Mouse (Mus musculus) MEL (cell line): ENCODE results near the gene Nmi. TPM values are rescaled to one million over a fixed set of nuclear protein-coding genes. Genes with fewer than 3 reads are reported as not detected.

Experiments
- DNase-seq: peaks from one replicate; pipeline ENCODE4 v3.0.0; 2011; ENCODE audit warnings: low read depth, low spot score
- H3K27ac ChIP-seq: 2 replicates; pipeline ENCODE4 v1.5.1; 2012; ENCODE audit warnings: low read depth, mild to moderate bottlenecking, control low read depth, low read length, moderate library complexity; ENCODE audit not compliant: control insufficient read depth
- H3K27me3 ChIP-seq, 2 experiments: fragments of 150-350 bp in 1 of 2; sonication (generic) in 1 of 2; 2 replicates each; pipeline ENCODE4 v1.6.1; 2012; ENCODE audit warnings: low read length in 2 of 2, mild to moderate bottlenecking in 2 of 2, improper control_type of control experiment in 1 of 2, moderate library complexity in 1 of 2; ENCODE audit not compliant: insufficient read depth in 2 of 2, control insufficient read depth in 1 of 2
- H3K36me3 ChIP-seq, 2 experiments: 2 replicates each; pipeline ENCODE4 v1.6.1; 2012 to 2014; ENCODE audit warnings: low read length in 2 of 2, improper control_type of control experiment in 1 of 2, inconsistent platforms in 1 of 2, mild to moderate bottlenecking in 1 of 2; ENCODE audit not compliant: insufficient read depth in 2 of 2, control insufficient read depth in 1 of 2
- H3K4me1 ChIP-seq, 2 experiments: fragments of 150-350 bp in 1 of 2; sonication (generic) in 1 of 2; 2 replicates each; pipeline ENCODE4 v1.6.1; 2012; ENCODE audit warnings: low read length in 2 of 2, improper control_type of control experiment in 1 of 2, mild to moderate bottlenecking in 1 of 2; ENCODE audit not compliant: insufficient read depth in 2 of 2, control insufficient read depth in 1 of 2
- H3K4me3 ChIP-seq, 2 experiments: fragments of 150-350 bp in 1 of 2; sonication (generic) in 1 of 2; 2 replicates each; pipeline ENCODE4 v1.5.1; 2012; ENCODE audit warnings: low read depth in 2 of 2, low read length in 2 of 2, mild to moderate bottlenecking in 2 of 2, moderate library complexity in 2 of 2, control low read depth in 1 of 2, improper control_type of control experiment in 1 of 2; ENCODE audit not compliant: control insufficient read depth in 1 of 2, insufficient read depth in 1 of 2
- H3K79me2 ChIP-seq: 2 replicates; pipeline ENCODE4 v1.6.1; 2012; ENCODE audit warnings: mild to moderate bottlenecking, low read length, moderate library complexity; ENCODE audit not compliant: control insufficient read depth, poor library complexity, insufficient read depth
- H3K9ac ChIP-seq: 2 replicates; pipeline ENCODE4 v1.6.1; 2012; ENCODE audit warnings: low read depth, mild to moderate bottlenecking, control low read depth, low read length, moderate library complexity; ENCODE audit not compliant: control insufficient read depth, poor library complexity, severe bottlenecking
- H3K9me3 ChIP-seq: fragments of 150-350 bp; sonication (generic); replicated peaks from 2 replicates; pipeline ENCODE4 v1.6.1; 2012; ENCODE audit warnings: mild to moderate bottlenecking, low read length, improper control_type of control experiment, moderate library complexity; ENCODE audit not compliant: insufficient read depth
- CHD1 ChIP-seq: IDR thresholded peaks from 2 replicates; pipeline ENCODE4 v1.6.1; 2012; ENCODE audit warnings: low read depth, mild to moderate bottlenecking, inconsistent platforms, low read length, improper control_type of control experiment
- CTCF ChIP-seq, 3 experiments: IDR thresholded peaks in 2 of 3; conservative IDR thresholded peaks in 1 of 3; 2 replicates each; pipeline ENCODE4 v1.5.1; 2011 to 2012; ENCODE audit warnings: low read length in 3 of 3, low read depth in 2 of 3, mild to moderate bottlenecking in 2 of 3, improper control_type of control experiment in 1 of 3, inconsistent platforms in 1 of 3, mixed read lengths in 1 of 3, moderate library complexity in 1 of 3; ENCODE audit not compliant: control insufficient read depth in 1 of 3, insufficient read depth in 1 of 3, poor library complexity in 1 of 3, severe bottlenecking in 1 of 3
- ELF1 ChIP-seq: IDR thresholded peaks from 2 replicates; pipeline ENCODE4 v1.6.1; 2014; ENCODE audit warnings: low read depth, mild to moderate bottlenecking, inconsistent platforms, low read length, improper control_type of control experiment, moderate library complexity
- EP300 ChIP-seq, 2 experiments: IDR thresholded peaks; 2 replicates each; pipeline ENCODE4 v1.6.1; 2011; ENCODE audit warnings: improper control_type of control experiment in 2 of 2, low read length in 2 of 2, low read depth in 1 of 2, mild to moderate bottlenecking in 1 of 2
- ETS1 ChIP-seq: IDR thresholded peaks from 2 replicates; pipeline ENCODE4 v1.6.1; 2012; ENCODE audit warnings: low read depth, mild to moderate bottlenecking, inconsistent platforms, low read length, improper control_type of control experiment, moderate library complexity
- JUND ChIP-seq: IDR thresholded peaks from 2 replicates; pipeline ENCODE4 v1.6.1; 2011; ENCODE audit warnings: low read depth, mild to moderate bottlenecking, improper control_type of control experiment, low read length
- KAT2A ChIP-seq: conservative IDR thresholded peaks from 2 replicates; pipeline ENCODE4 v1.6.1; 2012; ENCODE audit warnings: low read depth, low read length, improper control_type of control experiment, inconsistent platforms
- MAFK ChIP-seq: IDR thresholded peaks from 2 replicates; pipeline ENCODE4 v1.6.1; 2011; ENCODE audit warnings: low read depth, mild to moderate bottlenecking, low read length, improper control_type of control experiment, borderline replicate concordance
- MAX ChIP-seq: IDR thresholded peaks from 2 replicates; pipeline ENCODE4 v1.6.1; 2011; ENCODE audit warnings: low read length, improper control_type of control experiment
- MEF2A ChIP-seq: IDR thresholded peaks from 2 replicates; pipeline ENCODE4 v1.6.1; 2014; ENCODE audit warnings: low read depth, mild to moderate bottlenecking, inconsistent platforms, low read length, improper control_type of control experiment; ENCODE audit not compliant: poor library complexity, insufficient replicate concordance, severe bottlenecking; ENCODE audit errors: extremely low read depth
- MXI1 ChIP-seq: IDR thresholded peaks from 2 replicates; pipeline ENCODE4 v1.6.1; 2011; ENCODE audit warnings: mild to moderate bottlenecking, low read depth, low read length, improper control_type of control experiment
- NELFE ChIP-seq: IDR thresholded peaks from 2 replicates; pipeline ENCODE4 v1.6.1; 2011; ENCODE audit warnings: low read depth, low read length, improper control_type of control experiment
- NRF1 ChIP-seq: IDR thresholded peaks from 2 replicates; pipeline ENCODE4 v1.6.1; 2014; ENCODE audit warnings: low read depth, mild to moderate bottlenecking, inconsistent platforms, low read length, improper control_type of control experiment, moderate library complexity; ENCODE audit not compliant: poor library complexity, insufficient read depth, severe bottlenecking
- POLR2A ChIP-seq, 2 experiments: IDR thresholded peaks; 2 replicates each; pipeline ENCODE4 v1.6.1; 2011 to 2012; ENCODE audit warnings: low read length in 2 of 2, mild to moderate bottlenecking in 2 of 2, control low read depth in 1 of 2, improper control_type of control experiment in 1 of 2, low read depth in 1 of 2, moderate library complexity in 1 of 2; ENCODE audit not compliant: control insufficient read depth in 1 of 2, insufficient read depth in 1 of 2, poor library complexity in 1 of 2
- POLR2AphosphoS5 ChIP-seq: IDR thresholded peaks from 2 replicates; pipeline ENCODE4 v1.6.1; 2012; ENCODE audit warnings: low read depth, borderline replicate concordance, mild to moderate bottlenecking, inconsistent platforms, low read length, moderate library complexity, mixed read lengths
- RCOR1 ChIP-seq: IDR thresholded peaks from 2 replicates; pipeline ENCODE4 v1.6.1; 2012; ENCODE audit warnings: low read depth, mild to moderate bottlenecking, inconsistent platforms, low read length, improper control_type of control experiment
- SIN3A ChIP-seq: IDR thresholded peaks from 2 replicates; pipeline ENCODE4 v1.6.1; 2012; ENCODE audit warnings: low read length, improper control_type of control experiment, inconsistent platforms
- TAL1 ChIP-seq: IDR thresholded peaks from 2 replicates; pipeline ENCODE4 v1.6.1; 2012; ENCODE audit warnings: mild to moderate bottlenecking, inconsistent platforms, low read length, moderate library complexity, mixed read lengths
- TBP ChIP-seq: IDR thresholded peaks from 2 replicates; pipeline ENCODE4 v1.8.0; 2011; ENCODE audit warnings: low read depth, low read length, improper control_type of control experiment
- TCF12 ChIP-seq: IDR thresholded peaks from 2 replicates; pipeline ENCODE4 v1.6.1; 2014; ENCODE audit warnings: low read depth, mild to moderate bottlenecking, inconsistent platforms, low read length, improper control_type of control experiment, moderate library complexity
- UBTF ChIP-seq: IDR thresholded peaks from 2 replicates; pipeline ENCODE4 v1.6.1; 2012; ENCODE audit warnings: low read depth, mild to moderate bottlenecking, inconsistent platforms, low read length, improper control_type of control experiment, moderate library complexity, borderline replicate concordance; ENCODE audit not compliant: insufficient read depth
- USF1 ChIP-seq: IDR thresholded peaks from 2 replicates; pipeline ENCODE4 v1.6.1; 2014; ENCODE audit warnings: low read depth, mild to moderate bottlenecking, inconsistent platforms, low read length, improper control_type of control experiment, moderate library complexity
- USF2 ChIP-seq, 2 experiments: IDR thresholded peaks; 2 replicates each; pipeline ENCODE4 v1.6.1; 2011 to 2012; ENCODE audit warnings: improper control_type of control experiment in 2 of 2, low read length in 2 of 2, borderline replicate concordance in 1 of 2, inconsistent platforms in 1 of 2, low read depth in 1 of 2, mild to moderate bottlenecking in 1 of 2; ENCODE audit not compliant: insufficient read depth in 1 of 2
- ZC3H11A ChIP-seq: IDR thresholded peaks from 2 replicates; pipeline ENCODE4 v1.6.1; 2012; ENCODE audit warnings: low read depth, mild to moderate bottlenecking, inconsistent platforms, low read length, improper control_type of control experiment
- ZKSCAN1 ChIP-seq: IDR thresholded peaks from 2 replicates; pipeline ENCODE4 v1.6.1; 2012; ENCODE audit warnings: low read depth, mild to moderate bottlenecking, inconsistent platforms, low read length, improper control_type of control experiment, moderate library complexity
- ZMIZ1 ChIP-seq: IDR thresholded peaks from 2 replicates; pipeline ENCODE4 v1.6.1; 2012; ENCODE audit warnings: low read depth, mild to moderate bottlenecking, inconsistent platforms, low read length, improper control_type of control experiment, moderate library complexity
- ZNF384 ChIP-seq: IDR thresholded peaks from 2 replicates; pipeline ENCODE4 v1.6.1; 2012; ENCODE audit warnings: low read depth, mild to moderate bottlenecking, inconsistent platforms, low read length, improper control_type of control experiment
- polyA plus RNA-seq, 2 experiments: library from polyadenylated mRNA; stranded (reverse) in 1 of 2; unstranded in 1 of 2; fragments of >175 nt in 1 of 2; fragments of >200 nt in 1 of 2; gene quantifications; 2 replicates each; pipeline versions ENCODE4 v1.2.1 to v1.2.4; 2012; ENCODE audit warnings: low replicate concordance in 2 of 2, low read depth in 1 of 2; ENCODE audit not compliant: insufficient read length in 2 of 2, insufficient read depth in 1 of 2, missing spikeins in 1 of 2
- total RNA-seq: library from RNA; depleted of rRNA; stranded (reverse); fragments of 300-350 nt; gene quantifications from 2 replicates; pipeline ENCODE4 v1.2.3, GENCODE M21; 2012

Nmi gene
- total and polyA plus RNA-seq, 3 experiments, result 12.1 to 14.1 TPM; not detected in 1

- Histone ChIP-seq H3K4me1 (no peaks in the 10 kb centered on the region; a peak in 1 of 4 replicates), H3K4me3 (peak overlapping the region; percentile 73 to 77), H3K27ac (peak overlapping the region; percentile 91), H3K9me3 (no peaks in the 10 kb centered on the region), H3K9ac (peak overlapping the region; percentile 81), H3K27me3 (no peaks in the 10 kb centered on the region), H3K79me2 (no peaks in the 10 kb centered on the region), H3K36me3 (peaks cover 0 to 3% of the 10 kb centered on the region in 2 experiments; a peak in 1 of 4 replicates)
- peak; percentile 52; the same call in 1 of the 2 replicates for TF ChIP-seq ETS1
- TF ChIP-seq ZMIZ1, result 0 out of 2 replicates have a peak, but pooled peaks have one; percentile 41
- TF ChIP-seq ZNF384, result no peak
- no peak for TF ChIP-seq MAX
- TF ChIP-seq SIN3A, result no peak; the same call in 1 of the 2 replicates
- TF ChIP-seq ZC3H11A, result no peak
- peak; percentile 90 for TF ChIP-seq TBP
- TF ChIP-seq RCOR1, result peak; percentile 95
- peak; percentile 31; the same call in 1 of the 2 replicates for TF ChIP-seq ELF1
- TF ChIP-seq POLR2AphosphoS5, result no peak
- no peak for TF ChIP-seq KAT2A
- TF ChIP-seq TCF12, result no peak
- TF ChIP-seq USF2 (IDR thresholded peaks at IDR 0.05; ENCODE audit: borderline replicate concordance in 1 of 2, insufficient read depth in 1 of 2, low read depth in 1 of 2, low read length in 2 of 2), result no peak
- TF ChIP-seq POLR2A (IDR thresholded peaks at IDR 0.05; ENCODE audit: control insufficient read depth in 1 of 2, insufficient read depth in 1 of 2, low read depth in 1 of 2, low read length in 2 of 2, poor library complexity in 1 of 2), result peak in 1 of 2 experiments; percentile 57; a peak in 2 of 4 replicates
- no peak for TF ChIP-seq CTCF (IDR thresholded peaks at IDR 0.05 in 2 of 3, conservative IDR thresholded peaks at IDR 0.05 in 1 of 3; ENCODE audit: control insufficient read depth in 1 of 3, insufficient read depth in 1 of 3, low read depth in 2 of 3, low read length in 3 of 3, poor library complexity in 1 of 3, severe bottlenecking in 1 of 3)
- TF ChIP-seq TAL1, result no peak
- DNase-seq, result peak; percentile 94
These were observed 1.2 kb downstream of the Nmi start for GRCm38 (mm10) chr2:51972142-51972541.

- no peak for DNase-seq
These were observed 2.4 kb downstream of the Nmi start for GRCm38 (mm10) chr2:51970897-51971296.

More at GRCm38 (mm10) chr2:51970897-51971296, 2.4 kb downstream of the Nmi start:
- H3K36me3 ChIP-seq, result peaks cover 0 to 3% of the 10 kb centered on the region in 2 experiments; a peak in 1 of 4 replicates
- no peak overlapping the region for H3K9ac ChIP-seq
- TF ChIP-seq USF2 (IDR thresholded peaks at IDR 0.05; ENCODE audit: borderline replicate concordance in 1 of 2, insufficient read depth in 1 of 2, low read depth in 1 of 2, low read length in 2 of 2) (no peak), MAX (no peak), NRF1 (no peak), MAFK (no peak), USF1 (no peak), ETS1 (no peak), MXI1 (no peak), NELFE (no peak), UBTF (no peak), POLR2AphosphoS5 (no peak), TAL1 (no peak), RCOR1 (no peak), ZMIZ1 (no peak), EP300 (IDR thresholded peaks at IDR 0.05; ENCODE audit: low read depth in 1 of 2, low read length in 2 of 2) (no peak), MEF2A (no peak), CHD1 (no peak), ZKSCAN1 (no peak), JUND (no peak)
- no peak overlapping the region for H3K4me3 ChIP-seq
- H3K27me3 ChIP-seq, result no peaks in the 10 kb centered on the region
- no peaks in the 10 kb centered on the region for H3K79me2 ChIP-seq
- no peaks in the 10 kb centered on the region; a peak in 1 of 4 replicates for H3K4me1 ChIP-seq
- no peak overlapping the region for H3K27ac ChIP-seq
- H3K9me3 ChIP-seq, result no peaks in the 10 kb centered on the region
